Mouse (Mus musculus) liver, adult 2 months (tissue): ENCODE measurements around the gene Gm21969.

ENCODE experiments used
- CTCF ChIP-seq: fragments of 200-500 bp; IDR thresholded peaks from 2 replicates; pipeline ENCODE4 v1.5.1; 2011; ENCODE audit warnings: low read depth, low read length, control low read depth
- POLR2A ChIP-seq: fragments of 200-500 bp; IDR thresholded peaks from 2 replicates; pipeline ENCODE4 v1.6.1; 2011; ENCODE audit warnings: low read length, control low read depth; ENCODE audit not compliant: insufficient read depth; ENCODE audit errors: extremely low read depth

DNA sequence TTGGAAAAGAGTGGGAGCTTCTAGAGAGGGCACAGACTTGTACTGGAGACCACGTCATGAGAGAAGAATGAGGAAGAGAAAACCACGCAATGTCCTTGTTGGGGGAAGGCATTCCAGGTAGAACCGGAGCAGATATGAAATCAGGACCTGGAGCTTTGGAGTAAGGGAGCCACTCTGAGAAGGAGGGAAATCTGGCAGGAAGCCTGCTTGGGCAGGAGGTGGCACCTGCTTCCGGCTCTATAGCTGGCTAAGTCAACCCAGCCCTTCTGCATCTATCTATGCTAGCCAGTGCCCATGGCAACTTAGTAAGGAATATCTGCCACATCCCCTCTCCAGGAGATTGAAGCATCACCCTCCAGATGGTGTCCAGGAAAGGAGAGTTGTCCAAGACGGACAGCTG is 103.0 kb downstream of the Gm21969 start:
- TF ChIP-seq CTCF = no peak
- TF ChIP-seq POLR2A = no peak
